Mouse (Mus musculus): ENCODE results near the gene Kcnk13.

GRCm38 (mm10) chr12:100088026-100088425 is 123.7 kb downstream of the Kcnk13 start:
- no peak for TF ChIP-seq CTCF (IDR thresholded peaks at IDR 0.05; ENCODE audit: low read depth)
- TF ChIP-seq EP300 (IDR thresholded peaks at IDR 0.05; ENCODE audit: low read depth) = no peak
